In the genomic region with DNA sequence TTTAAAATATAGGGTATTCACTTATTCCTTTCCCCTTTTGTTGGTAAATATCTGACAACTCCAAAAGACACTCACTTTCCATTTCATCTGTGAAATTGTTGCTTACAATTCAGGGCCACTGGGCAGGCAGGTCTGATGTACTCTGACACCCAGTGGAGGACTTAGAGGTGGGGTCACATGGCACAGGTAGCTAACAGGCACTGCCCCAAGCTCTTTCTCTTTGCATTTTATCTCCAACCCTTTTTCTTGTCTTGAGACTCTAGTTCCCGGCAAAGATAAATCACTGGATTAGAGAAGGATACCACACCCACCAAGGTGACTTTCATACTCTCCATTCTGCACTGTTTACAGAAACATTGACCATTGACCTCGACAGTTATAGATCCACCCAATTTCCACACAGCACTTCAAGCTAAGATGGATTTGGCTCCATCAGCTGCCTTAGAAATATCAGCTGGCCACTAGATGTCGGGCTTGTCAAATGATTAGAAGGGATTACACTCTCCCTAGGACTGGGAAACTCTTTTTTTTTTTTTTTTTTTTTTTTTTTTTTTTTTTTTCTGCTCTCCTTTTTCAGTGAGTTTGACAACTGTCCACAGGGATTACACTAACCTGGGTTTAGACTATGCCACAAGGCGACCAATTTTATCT, we compare ENCODE assay signal across 8 mouse cellular contexts.
DNase-seq lines count a peak whose midpoint lies in the region; ATAC-seq and TF ChIP-seq lines count a peak whose summit lies in the region.

No protein-coding gene starts in this region.

- intact Hi-C loops in heart, postnatal 10 days (cut with DNase I): loop anchor here (5.0 to 10.0 kb wide), 3 partner anchors 564 to 881 kb away; partner anchors contain the start of gene Gm38100

- H3K9ac ChIP-seq in ES-E14 (ENCODE audit: insufficient read depth, low read depth, low read length, poor library complexity, severe bottlenecking): no peak overlapping the region
- H3K9ac ChIP-seq in lung, embryonic 16.5 days (ENCODE audit: low read length): no peak overlapping the region
- no peak overlapping the region for H3K9ac ChIP-seq in stomach, embryonic 14.5 days (replicated peaks; ENCODE audit: low read depth, low read length)

- no peaks in the 10 kb centered on the region for H3K36me3 ChIP-seq in ES-E14 (ENCODE audit: control insufficient read depth, insufficient read depth, low read length, poor library complexity, severe bottlenecking)
- no peaks in the 10 kb centered on the region for H3K36me3 ChIP-seq in lung, embryonic 16.5 days (ENCODE audit: control insufficient read depth, insufficient read depth, low read length)
- no peaks in the 10 kb centered on the region for H3K36me3 ChIP-seq in stomach, embryonic 14.5 days (ENCODE audit: control insufficient read depth, insufficient read depth, low read length)

- no peaks in the 10 kb centered on the region for H3K9me3 ChIP-seq in ES-E14 (ENCODE audit: control insufficient read depth, insufficient read depth, low read depth, low read length)
- H3K9me3 ChIP-seq in lung, embryonic 16.5 days (ENCODE audit: control insufficient read depth, low read length): no peaks in the 10 kb centered on the region
- no peaks in the 10 kb centered on the region for H3K9me3 ChIP-seq in stomach, embryonic 14.5 days (ENCODE audit: control insufficient read depth, low read depth, low read length)

- 38% methylated on average over 4 of the region's 4 CpGs for WGBS in lung, embryonic 16.5 days
- 33% methylated on average over 4 of the region's 4 CpGs for WGBS in stomach, embryonic 14.5 days

- peaks cover 0 to 5% of the 10 kb centered on the region in 2 experiments; a peak in 2 of 4 replicates for H3K4me1 ChIP-seq in ES-E14 (ENCODE audit: control insufficient read depth in 2 of 2, insufficient read depth in 2 of 2, low read length in 2 of 2, poor library complexity in 1 of 2)
- no peaks in the 10 kb centered on the region for H3K4me1 ChIP-seq in lung, embryonic 16.5 days (replicated peaks; ENCODE audit: control insufficient read depth, insufficient read depth, low read length)
- H3K4me1 ChIP-seq in stomach, embryonic 14.5 days (ENCODE audit: control insufficient read depth, insufficient read depth, low read length): no peaks in the 10 kb centered on the region

- no peaks in the 10 kb centered on the region for H3K27me3 ChIP-seq in lung, embryonic 16.5 days (ENCODE audit: control insufficient read depth, insufficient read depth, low read depth, low read length)
- H3K27me3 ChIP-seq in stomach, embryonic 14.5 days (ENCODE audit: control insufficient read depth, insufficient read depth, low read length): no peaks in the 10 kb centered on the region

- peak; percentile 29 to 83 for DNase-seq in adrenal gland, adult (ENCODE audit: inconsistent age in 2 of 2, low spot score in 1 of 2)
- no peak for DNase-seq in adrenal gland, postnatal 4 days (ENCODE audit: low spot score in 2 of 2)
- DNase-seq in ES-E14 (ENCODE audit: low read depth, low spot score): no peak
- DNase-seq in cerebellum, adult 8-10 months: peak; percentile 61
- DNase-seq in heart, postnatal 10 days: peak; percentile 55 to 74
- peak; percentile 63 to 73 for DNase-seq in kidney, postnatal 36 days

- H3K4me2 ChIP-seq in lung, embryonic 16.5 days (ENCODE audit: low read depth, low read length): no peak overlapping the region
- H3K4me2 ChIP-seq in stomach, embryonic 14.5 days (replicated peaks; ENCODE audit: low read depth, low read length): no peak overlapping the region

- in situ Hi-C loops in ES-E14 (cut with MboI; ENCODE audit: low sequenced_read_pairs in 2 of 2, unreplicated experiment in 2 of 2): no loop called here

- H3K4me3 ChIP-seq in ES-E14 (ENCODE audit: insufficient read depth in 1 of 2, low read depth in 1 of 2, low read length in 2 of 2, poor library complexity in 1 of 2, severe bottlenecking in 1 of 2): no peak overlapping the region
- no peak overlapping the region for H3K4me3 ChIP-seq in lung, embryonic 16.5 days (ENCODE audit: low read length)
- H3K4me3 ChIP-seq in stomach, embryonic 14.5 days (ENCODE audit: low read depth, low read length): no peak overlapping the region

- ATAC-seq in lung, embryonic 16.5 days (ENCODE audit: low read depth): peak; percentile 49; the same call in 1 of the 2 replicates
- peak; percentile 61; the same call in 1 of the 2 replicates for ATAC-seq in stomach, embryonic 14.5 days (ENCODE audit: insufficient number of reproducible peaks, insufficient read depth, low FRiP score, low read depth)

- no peak overlapping the region for H3K27ac ChIP-seq in ES-E14 (ENCODE audit: insufficient read depth, low read depth, low read length, poor library complexity, severe bottlenecking)
- no peak overlapping the region for H3K27ac ChIP-seq in lung, embryonic 16.5 days (ENCODE audit: low read length)
- no peak overlapping the region for H3K27ac ChIP-seq in stomach, embryonic 14.5 days (ENCODE audit: low read length)

TF ChIP-seq in ES-E14, 5 proteins besides CTCF, POLR2A, EP300 and RAD21:
- TF ChIP-seq HCFC1 (IDR thresholded peaks at IDR 0.05; ENCODE audit: borderline replicate concordance, insufficient read depth, low read length) (no peak), ZC3H11A (IDR thresholded peaks at IDR 0.05; ENCODE audit: borderline replicate concordance, low read depth, low read length) (0 out of 2 replicates have a peak, but pooled peaks have one; percentile 6), ZNF384 (IDR thresholded peaks at IDR 0.05; ENCODE audit: low read depth, low read length) (peak; percentile 95), MAFK (IDR thresholded peaks at IDR 0.05; ENCODE audit: insufficient read depth, low read depth, low read length) (no peak), CHD2 (IDR thresholded peaks at IDR 0.05; ENCODE audit: low read depth, low read length) (no peak)

Comparison
In these comparisons a context has a peak if more than half of its experiments do, and no peak if none do; other contexts are left out.
1. DNase-seq: peak in adrenal gland, adult (2 of 2), cerebellum, adult 8-10 months (single experiment), heart, postnatal 10 days (2 of 2) and kidney, postnatal 36 days (2 of 2); none in adrenal gland, postnatal 4 days (0 of 2) and ES-E14 (single experiment).